Mouse (Mus musculus) limb, embryonic 15.5 days (tissue): Measurements from ENCODE around the gene 1700122O11Rik. TPM values are rescaled to one million over a fixed set of nuclear protein-coding genes. Genes with fewer than 3 reads are reported as not detected.
A peak's percentile ranks its signal among the peaks of the same experiment; 100 is the strongest.

Source experiments
- ATAC-seq: fragments of 200-750 bp; cut with Nextera tagmentation; 2 replicates; pipeline ENCODE4 v1.8.0; 2017; ENCODE audit warnings: low read depth, moderate TSS enrichment; ENCODE audit not compliant: insufficient number of reproducible peaks, low FRiP score, low TSS enrichment
- H3K27ac ChIP-seq: fragments of 300-500 bp; sonication (generic); 2 replicates; pipeline ENCODE4 v1.5.1; 2015; ENCODE audit warnings: moderate library complexity, mild to moderate bottlenecking, inconsistent platforms
- H3K27me3 ChIP-seq: fragments of 300-500 bp; sonication (generic); 2 replicates; pipeline ENCODE4 v1.6.1; 2015; ENCODE audit warnings: inconsistent platforms
- H3K36me3 ChIP-seq: fragments of 300-500 bp; sonication (generic); 2 replicates; pipeline ENCODE4 v1.6.1; 2015; ENCODE audit warnings: inconsistent platforms
- H3K4me1 ChIP-seq: fragments of 300-500 bp; sonication (generic); 2 replicates; pipeline ENCODE4 v1.6.1; 2015; ENCODE audit warnings: inconsistent platforms
- H3K4me2 ChIP-seq: fragments of 300-500 bp; sonication (generic); 2 replicates; pipeline ENCODE4 v1.6.1; 2015; ENCODE audit warnings: mild to moderate bottlenecking, inconsistent platforms
- H3K4me3 ChIP-seq: fragments of 300-500 bp; sonication (generic); 2 replicates; pipeline ENCODE4 v1.5.1; 2015; ENCODE audit warnings: mild to moderate bottlenecking, inconsistent platforms
- H3K9ac ChIP-seq: fragments of 300-500 bp; sonication (generic); 2 replicates; pipeline ENCODE4 v1.6.1; 2015; ENCODE audit warnings: inconsistent platforms
- H3K9me3 ChIP-seq: fragments of 300-500 bp; sonication (generic); 2 replicates; pipeline ENCODE4 v1.6.1; 2016; ENCODE audit warnings: inconsistent platforms
- WGBS: fragments of 180-500 bp; shearing (Covaris S2); methylation state at CpG from one replicate; pipeline ENCODE4 v1.1.7; 2015; 5-methylcytosine and 5-hydroxymethylcytosine counted together
- polyA plus RNA-seq: library from polyadenylated mRNA; unstranded; fragments of >200 nt; fragmentation: Nextera tagmentation; extraction: Ambion mirVana; gene quantifications from 2 replicates; pipeline ENCODE4 v1.2.1, GENCODE M21; 2015

Gene 1700122O11Rik
- polyA plus RNA-seq, 1 experiment from 2014 or later: not detected

DNA sequence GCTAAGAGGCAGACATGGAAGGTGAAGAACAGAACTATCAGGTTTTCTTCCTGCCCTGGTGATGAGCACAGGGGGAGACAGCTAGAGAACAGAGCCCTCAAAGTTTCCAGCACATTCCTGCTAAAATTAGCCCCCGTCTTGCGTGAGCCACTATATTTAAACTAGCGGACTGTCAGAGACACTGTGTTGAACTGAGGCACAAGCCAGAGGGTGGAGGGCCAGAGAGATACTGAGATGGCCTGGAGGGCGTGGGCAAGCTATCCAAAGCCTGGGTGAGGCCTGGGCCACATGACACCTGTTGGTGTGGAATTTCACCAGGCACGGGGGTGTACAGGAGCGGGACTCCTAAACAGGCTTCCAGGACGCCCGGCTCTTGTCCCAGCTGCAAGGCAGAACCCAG, 14.0 kb downstream of the 1700122O11Rik start:
- peak; percentile 54 for ATAC-seq
- H3K9ac ChIP-seq: no peak overlapping the region
- H3K9me3 ChIP-seq: no peaks in the 10 kb centered on the region
- no peak overlapping the region for H3K4me3 ChIP-seq
- WGBS: 61% methylated on average over 8 of the region's 8 CpGs
- H3K4me2 ChIP-seq: no peak overlapping the region
- no peaks in the 10 kb centered on the region for H3K36me3 ChIP-seq
- H3K27ac ChIP-seq: peak overlapping the region; percentile 18; the same call in 1 of the 2 replicates
- 0 out of 2 replicates have a peak, but pooled peaks cover 4% of the 10 kb centered on the region for H3K27me3 ChIP-seq
- H3K4me1 ChIP-seq: peaks cover 33% of the 10 kb centered on the region

DNA sequence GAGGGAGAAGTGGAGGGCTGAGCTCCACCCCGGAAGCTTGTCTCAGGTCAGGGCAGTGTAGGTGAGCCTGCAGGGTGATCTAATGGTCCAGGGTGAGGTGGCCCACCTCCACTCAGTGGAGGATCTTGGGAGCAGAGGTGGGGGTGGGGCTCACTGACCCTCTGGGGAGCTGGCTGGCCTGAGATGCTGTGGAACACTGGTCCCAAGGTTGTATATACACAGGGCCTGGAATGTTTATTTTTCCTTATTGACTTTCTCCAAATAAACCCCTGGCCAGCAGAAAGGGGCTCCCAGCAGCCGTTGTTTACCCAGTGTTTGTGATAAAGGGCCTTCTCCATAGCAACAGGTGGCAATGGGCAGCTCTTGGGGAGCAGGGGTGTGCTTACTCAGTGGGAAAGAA, 18.5 kb downstream of the 1700122O11Rik start:
- 0 out of 2 replicates have a peak, but pooled peaks cover 4% of the 10 kb centered on the region for H3K27me3 ChIP-seq
- no peak overlapping the region for H3K4me2 ChIP-seq
- no peaks in the 10 kb centered on the region for H3K9me3 ChIP-seq
- H3K9ac ChIP-seq: no peak overlapping the region
- H3K27ac ChIP-seq: no peak overlapping the region
- ATAC-seq: no peak
- H3K4me1 ChIP-seq: peaks cover 10% of the 10 kb centered on the region; the same call in 1 of the 2 replicates
- WGBS: 32% methylated on average over 2 of the region's 2 CpGs
- no peak overlapping the region for H3K4me3 ChIP-seq
- H3K36me3 ChIP-seq: no peaks in the 10 kb centered on the region

DNA sequence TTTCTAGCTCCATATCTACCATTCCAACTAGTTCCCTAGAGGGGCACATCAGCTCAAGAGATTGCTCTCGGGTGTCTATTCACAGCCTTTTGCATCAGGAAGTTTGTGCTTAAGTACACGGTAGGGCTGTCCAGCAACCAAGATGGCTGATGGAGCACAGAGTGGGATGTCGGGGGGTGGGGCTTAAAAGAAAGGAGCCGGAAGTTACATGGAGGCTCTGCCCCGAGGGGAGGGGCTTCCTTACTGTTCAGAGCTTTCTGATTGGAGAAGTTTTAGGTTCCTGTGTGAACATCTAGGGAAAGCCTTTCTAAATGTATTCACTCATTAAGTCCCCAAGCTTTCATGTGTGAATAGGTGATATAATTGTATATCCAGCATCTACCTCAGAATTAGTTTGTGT, 21.5 kb downstream of the 1700122O11Rik start:
- Histone ChIP-seq H3K4me2 (no peak overlapping the region), H3K4me3 (no peak overlapping the region), H3K27ac (no peak overlapping the region), H3K9me3 (no peaks in the 10 kb centered on the region), H3K27me3 (no peaks in the 10 kb centered on the region), H3K36me3 (no peaks in the 10 kb centered on the region), H3K9ac (no peak overlapping the region), H3K4me1 (0 out of 2 replicates have a peak, but pooled peaks cover 8% of the 10 kb centered on the region)
- no peak for ATAC-seq
- 83% methylated on average over 5 of the region's 5 CpGs for WGBS

DNA sequence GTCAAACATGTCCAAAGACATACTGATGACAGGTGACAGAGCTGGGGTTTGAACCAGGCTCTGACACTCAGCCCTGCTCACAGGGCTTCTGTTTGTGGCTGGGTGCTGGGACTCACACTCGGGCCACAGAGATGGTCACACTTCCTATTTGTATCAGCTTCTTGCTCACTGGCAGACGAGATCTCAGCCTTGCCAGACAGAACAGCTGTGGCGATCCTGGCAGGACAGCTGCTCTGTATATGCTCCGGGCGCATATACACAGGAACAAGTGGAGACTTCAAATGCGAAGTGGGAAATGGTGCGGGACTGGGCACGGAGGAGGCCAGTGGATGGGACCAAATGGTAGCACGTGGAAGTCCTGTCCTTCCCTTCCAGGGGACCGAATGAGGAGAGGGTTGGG, 25.5 kb downstream of the 1700122O11Rik start:
- ATAC-seq: no peak; the same call in 1 of the 2 replicates
- 56% methylated on average over 10 of the region's 10 CpGs for WGBS

DNA sequence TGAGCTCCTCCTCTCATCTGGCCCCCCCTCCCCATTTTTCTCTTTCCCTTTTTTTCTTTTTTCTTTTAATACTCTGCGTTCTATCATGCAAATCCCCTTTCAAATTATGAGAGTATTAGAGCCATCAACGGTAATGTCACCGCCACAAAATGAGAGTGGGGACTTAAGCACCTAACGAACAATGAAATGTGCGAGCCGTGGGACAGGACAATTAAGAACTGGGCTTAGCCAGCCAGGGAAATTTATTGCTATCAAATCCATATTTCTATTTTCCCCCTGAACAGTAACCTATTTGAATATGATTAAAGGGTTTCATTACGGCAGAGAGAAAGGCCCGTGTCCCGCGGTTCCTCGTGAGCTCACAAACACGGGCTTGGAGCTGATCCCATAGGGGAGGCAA, 27.0 kb downstream of the 1700122O11Rik start:
- Histone ChIP-seq H3K36me3 (no peaks in the 10 kb centered on the region), H3K4me2 (no peak overlapping the region), H3K27ac (no peak overlapping the region), H3K9me3 (no peaks in the 10 kb centered on the region), H3K9ac (no peak overlapping the region), H3K4me3 (no peak overlapping the region), H3K4me1 (peaks cover 10% of the 10 kb centered on the region; the same call in 1 of the 2 replicates), H3K27me3 (no peaks in the 10 kb centered on the region)
- 76% methylated on average over 12 of the region's 12 CpGs for WGBS
- ATAC-seq: no peak

More for the DNA sequence above, 25.5 kb downstream of the 1700122O11Rik start:
- Histone ChIP-seq H3K9me3 (no peaks in the 10 kb centered on the region), H3K27ac (no peak overlapping the region), H3K36me3 (no peaks in the 10 kb centered on the region), H3K4me1 (peaks cover 7% of the 10 kb centered on the region; the same call in 1 of the 2 replicates), H3K9ac (no peak overlapping the region), H3K27me3 (no peaks in the 10 kb centered on the region), H3K4me2 (no peak overlapping the region), H3K4me3 (no peak overlapping the region)

DNA sequence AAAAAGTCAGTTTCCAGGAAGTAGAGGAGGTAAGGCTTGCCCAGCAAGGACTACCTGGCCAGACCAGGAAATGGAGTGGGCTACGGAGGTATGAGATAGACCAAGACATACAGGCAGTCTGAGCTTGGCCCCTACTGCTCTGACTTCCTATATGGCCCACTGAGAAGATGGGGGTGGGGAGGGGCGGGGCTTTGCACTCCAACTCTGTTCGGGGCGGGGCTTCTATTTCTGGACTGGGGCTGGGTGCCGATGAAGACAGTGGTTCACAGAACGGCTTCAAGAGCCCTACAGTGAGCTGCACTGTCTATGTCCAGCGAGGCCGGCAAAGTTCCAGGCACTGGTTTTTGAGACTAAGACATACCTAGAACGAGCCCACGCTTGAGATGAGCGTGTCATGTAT, 27.8 kb downstream of the 1700122O11Rik start:
- no peaks in the 10 kb centered on the region for H3K27me3 ChIP-seq
- 75% methylated on average over 11 of the region's 11 CpGs for WGBS
- no peak overlapping the region for H3K27ac ChIP-seq
- no peaks in the 10 kb centered on the region for H3K36me3 ChIP-seq
- H3K4me1 ChIP-seq: peaks cover 14% of the 10 kb centered on the region; the same call in 1 of the 2 replicates
- H3K9ac ChIP-seq: no peak overlapping the region
- no peaks in the 10 kb centered on the region for H3K9me3 ChIP-seq
- no peak overlapping the region for H3K4me2 ChIP-seq
- H3K4me3 ChIP-seq: no peak overlapping the region
- no peak for ATAC-seq

DNA sequence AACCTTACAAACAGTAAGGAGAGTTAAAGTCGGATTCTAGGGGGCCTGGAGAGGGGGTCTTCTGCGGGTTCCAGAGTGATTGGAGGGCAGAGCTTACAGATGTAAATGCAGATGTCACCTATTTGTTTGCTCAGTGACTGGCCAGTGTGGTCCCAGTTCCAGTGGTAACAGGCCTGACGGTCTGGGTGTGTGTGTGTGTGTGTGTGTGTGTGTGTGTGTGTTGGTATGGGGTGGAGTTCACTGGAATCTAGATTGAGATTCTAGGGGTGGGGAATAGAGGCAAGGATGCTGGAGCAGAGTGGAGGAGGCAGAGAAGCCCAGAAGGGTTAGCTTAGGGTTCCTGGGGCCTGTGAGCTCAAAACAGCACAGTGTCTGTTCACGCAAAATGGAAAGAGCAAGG, 32.3 kb downstream of the 1700122O11Rik start:
- no peak overlapping the region for H3K9ac ChIP-seq
- peaks cover 27% of the 10 kb centered on the region for H3K4me1 ChIP-seq
- H3K9me3 ChIP-seq: no peaks in the 10 kb centered on the region
- H3K4me3 ChIP-seq: no peak overlapping the region
- no peaks in the 10 kb centered on the region for H3K27me3 ChIP-seq
- ATAC-seq: no peak
- 50% methylated on average over 4 of the region's 4 CpGs for WGBS
- no peak overlapping the region for H3K27ac ChIP-seq
- H3K36me3 ChIP-seq: no peaks in the 10 kb centered on the region
- no peak overlapping the region for H3K4me2 ChIP-seq

DNA sequence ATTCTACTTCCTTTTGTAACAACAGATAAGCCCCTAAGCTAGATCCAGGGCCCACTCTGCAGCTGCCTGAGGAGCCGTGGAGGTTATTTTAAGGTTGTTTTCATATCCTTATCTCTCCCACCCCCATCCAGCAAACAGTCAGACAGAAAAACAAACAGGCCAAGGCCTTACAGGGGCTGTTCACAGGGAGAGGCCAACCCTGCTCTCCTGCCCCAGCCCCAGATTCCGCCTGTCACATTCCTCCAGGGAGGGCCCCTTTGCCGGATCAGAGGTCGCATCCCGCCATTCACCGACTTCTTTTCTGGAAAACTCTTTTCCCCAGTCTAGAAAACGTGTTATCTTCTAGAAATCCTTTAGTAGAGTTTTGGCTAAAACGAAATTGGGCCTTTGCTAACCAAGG, 33.0 kb downstream of the 1700122O11Rik start:
- no peak overlapping the region for H3K4me3 ChIP-seq
- ATAC-seq: no peak
- peaks cover 28% of the 10 kb centered on the region for H3K4me1 ChIP-seq
- H3K9ac ChIP-seq: no peak overlapping the region
- H3K9me3 ChIP-seq: no peaks in the 10 kb centered on the region
- H3K27me3 ChIP-seq: no peaks in the 10 kb centered on the region
- no peak overlapping the region for H3K4me2 ChIP-seq
- H3K27ac ChIP-seq: 0 out of 2 replicates have a peak overlapping the region, but pooled peaks have one; percentile 22
- H3K36me3 ChIP-seq: no peaks in the 10 kb centered on the region
- 40% methylated on average over 8 of the region's 8 CpGs for WGBS

DNA sequence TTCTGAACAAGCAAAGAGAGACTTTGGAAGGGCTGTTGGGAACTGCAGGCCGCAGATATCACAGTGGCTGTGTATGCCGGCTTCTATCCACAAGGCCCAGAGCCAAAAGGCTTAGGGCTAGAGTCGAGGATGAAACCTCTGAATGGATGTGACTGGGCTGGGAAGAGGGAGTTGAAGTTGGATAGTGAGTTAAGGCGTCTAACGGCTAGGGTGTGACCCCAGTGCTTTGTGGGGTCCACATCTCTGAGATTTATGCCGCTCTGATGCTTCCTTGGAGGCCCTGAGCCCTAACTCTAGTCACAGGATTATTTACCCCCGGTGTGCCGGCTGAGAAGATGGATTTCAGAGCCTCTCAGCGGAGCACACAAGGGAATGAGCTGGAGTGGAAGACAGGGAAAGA, 33.5 kb downstream of the 1700122O11Rik start:
- Histone ChIP-seq H3K4me2 (no peak overlapping the region), H3K36me3 (no peaks in the 10 kb centered on the region), H3K27me3 (no peaks in the 10 kb centered on the region), H3K9ac (no peak overlapping the region), H3K9me3 (no peaks in the 10 kb centered on the region), H3K4me3 (no peak overlapping the region), H3K4me1 (peaks cover 33% of the 10 kb centered on the region), H3K27ac (0 out of 2 replicates have a peak overlapping the region, but pooled peaks have one; percentile 22)
- 66% methylated on average over 9 of the region's 9 CpGs for WGBS
- no peak for ATAC-seq

DNA sequence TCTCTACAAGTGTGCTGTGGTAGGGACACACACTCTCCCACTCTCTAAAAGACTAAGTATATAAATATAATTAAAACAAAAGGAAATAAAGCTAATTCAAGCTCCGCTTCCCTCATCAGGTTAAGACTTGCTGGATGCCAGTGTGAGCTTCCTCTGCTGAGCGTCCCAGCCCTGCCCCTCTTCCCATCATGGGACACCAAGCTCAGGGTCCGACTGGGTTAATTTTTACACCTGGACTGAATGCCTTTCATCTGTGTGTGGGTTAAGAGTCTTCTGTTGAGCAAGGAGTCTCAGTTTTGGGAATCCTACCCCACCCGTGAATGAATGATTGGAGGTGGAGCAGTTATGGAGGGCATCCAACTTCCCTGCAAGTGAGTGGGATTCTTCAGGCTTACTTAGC, 35.6 kb downstream of the 1700122O11Rik start:
- 53% methylated on average over 4 of the region's 4 CpGs for WGBS
- Histone ChIP-seq H3K9ac (no peak overlapping the region), H3K36me3 (no peaks in the 10 kb centered on the region), H3K4me1 (peaks cover 40% of the 10 kb centered on the region), H3K4me2 (peak overlapping the region; percentile 52), H3K27me3 (no peaks in the 10 kb centered on the region), H3K4me3 (peak overlapping the region; percentile 34), H3K27ac (peak overlapping the region; percentile 84), H3K9me3 (no peaks in the 10 kb centered on the region)
- no peak for ATAC-seq

DNA sequence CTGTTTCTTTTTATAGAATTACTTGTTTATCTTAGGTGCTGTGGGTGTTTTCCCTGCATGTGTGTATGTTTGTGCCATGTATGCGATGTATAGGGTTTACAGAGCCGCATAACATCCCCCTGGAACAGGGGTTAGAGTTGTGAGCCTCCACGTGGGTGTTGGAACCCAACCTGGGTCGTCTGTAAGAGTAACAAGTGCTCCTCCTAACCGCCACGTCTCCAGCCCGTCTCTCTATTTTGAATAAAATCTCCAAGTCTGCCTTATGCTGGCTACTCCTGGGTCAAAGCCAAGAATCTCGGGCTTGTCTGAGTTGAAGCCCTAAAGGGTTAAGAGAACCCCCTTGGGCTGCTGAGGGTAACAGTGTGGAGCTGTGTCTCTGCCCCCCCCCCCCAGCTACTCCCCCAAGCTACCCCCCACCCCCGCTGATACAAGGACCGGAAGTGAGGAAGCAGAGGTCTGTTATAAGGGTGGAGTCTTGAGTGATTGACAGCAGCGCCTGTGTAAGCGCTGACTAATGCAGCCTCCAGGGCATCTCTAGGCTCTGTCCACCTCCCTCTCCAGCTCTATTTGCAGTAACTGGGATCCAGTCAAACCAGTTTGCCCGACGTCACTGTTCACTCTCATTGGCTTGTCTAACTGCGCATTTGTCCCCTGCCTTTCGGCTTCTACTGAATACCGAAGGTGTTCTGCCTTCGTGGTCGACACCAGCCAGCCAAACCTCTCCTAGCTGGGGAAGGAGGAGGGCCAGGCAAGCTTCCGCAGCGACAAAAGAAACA, 36.3 kb downstream of the 1700122O11Rik start:
- peak overlapping the region; percentile 52 for H3K4me2 ChIP-seq
- no peaks in the 10 kb centered on the region for H3K9me3 ChIP-seq
- no peaks in the 10 kb centered on the region for H3K27me3 ChIP-seq
- H3K4me1 ChIP-seq: peaks cover 40% of the 10 kb centered on the region
- no peak overlapping the region for H3K9ac ChIP-seq
- WGBS: 5% methylated on average over 21 of the region's 21 CpGs
- H3K36me3 ChIP-seq: no peaks in the 10 kb centered on the region
- H3K4me3 ChIP-seq: peak overlapping the region; percentile 34
- H3K27ac ChIP-seq: peak overlapping the region; percentile 84
- ATAC-seq: peak; percentile 85

DNA sequence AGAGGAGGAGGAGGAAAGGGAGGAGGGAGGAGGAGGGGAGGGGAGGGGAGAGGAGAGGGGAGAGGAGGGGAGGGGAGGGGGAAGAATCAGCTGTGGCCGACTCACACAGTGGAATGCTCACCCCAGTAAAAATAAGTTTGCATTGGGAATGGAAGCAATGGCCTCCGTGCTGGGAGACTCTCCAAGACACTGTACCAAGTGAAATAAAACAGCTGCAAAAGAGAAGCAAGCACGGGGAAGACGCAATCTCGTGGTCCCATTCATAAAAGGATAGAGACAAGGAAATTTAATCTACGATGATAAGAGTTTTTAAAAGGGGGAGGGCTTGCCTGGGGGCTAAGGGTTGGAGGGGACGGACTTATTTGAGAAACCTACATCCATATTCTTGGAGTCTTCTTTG, 36.9 kb downstream of the 1700122O11Rik start:
- Histone ChIP-seq H3K9ac (no peak overlapping the region), H3K27me3 (no peaks in the 10 kb centered on the region), H3K4me2 (peak overlapping the region; percentile 52), H3K36me3 (no peaks in the 10 kb centered on the region), H3K4me1 (peaks cover 37% of the 10 kb centered on the region), H3K9me3 (no peaks in the 10 kb centered on the region), H3K27ac (peak overlapping the region; percentile 84), H3K4me3 (peak overlapping the region; percentile 34)
- no peak for ATAC-seq
- whole genome bisulfite sequencing: 10% methylated on average over 7 of the region's 7 CpGs
